Mouse (Mus musculus): ENCODE results near the gene 1700020D05Rik.

GRCm38 (mm10) chr19:5460465-5460911 lies 43.1 kb downstream of the 1700020D05Rik start, which contains the start of gene Fibp:
- TF ChIP-seq CTCF (IDR thresholded peaks at IDR 0.05; ENCODE audit: extremely low read depth, insufficient read depth, insufficient read length, insufficient replicate concordance) (no peak), POLR2A (IDR thresholded peaks at IDR 0.05; ENCODE audit: low read depth, low read length) (peak; percentile 36; the same call in 1 of the 2 replicates)

All from spleen, adult 2 months (tissue).